Mouse (Mus musculus) ES-Bruce4 (cell line): Measurements from ENCODE around the gene Mbnl1. TPM values are rescaled to one million over a fixed set of nuclear protein-coding genes. Genes with fewer than 3 reads are reported as not detected.

Experiments
- H3K27ac ChIP-seq: 2 replicates; pipeline ENCODE4 v1.5.1; 2012; ENCODE audit warnings: low read length, inconsistent platforms; ENCODE audit not compliant: insufficient read depth
- H3K27me3 ChIP-seq: 2 replicates; pipeline ENCODE4 v1.6.1; 2012; ENCODE audit warnings: mild to moderate bottlenecking, low read length, inconsistent platforms; ENCODE audit not compliant: control insufficient read depth, poor library complexity, insufficient read depth, severe bottlenecking
- H3K36me3 ChIP-seq: 2 replicates; pipeline ENCODE4 v1.6.1; 2012; ENCODE audit warnings: inconsistent platforms, mild to moderate bottlenecking, low read length, moderate library complexity; ENCODE audit not compliant: control insufficient read depth, poor library complexity, insufficient read depth, severe bottlenecking
- H3K4me1 ChIP-seq: one replicate; pipeline ENCODE4 v1.8.1; 2011; ENCODE audit warnings: low read length; ENCODE audit not compliant: control insufficient read depth, insufficient read depth
- H3K4me3 ChIP-seq: 2 replicates; pipeline ENCODE4 v1.5.1; 2011; ENCODE audit warnings: low read depth, mild to moderate bottlenecking, low read length
- H3K9ac ChIP-seq: 2 replicates; pipeline ENCODE4 v1.6.1; 2012; ENCODE audit warnings: low read depth, mild to moderate bottlenecking, inconsistent platforms; ENCODE audit not compliant: poor library complexity, severe bottlenecking
- H3K9me3 ChIP-seq: replicated peaks from 2 replicates; pipeline ENCODE4 v1.6.1; 2012; ENCODE audit warnings: mild to moderate bottlenecking, low read length, inconsistent platforms; ENCODE audit not compliant: control insufficient read depth, poor library complexity, insufficient read depth, severe bottlenecking
- CTCF ChIP-seq: IDR thresholded peaks from one replicate; pipeline ENCODE4 v1.8.1; 2011; ENCODE audit warnings: low read depth, low read length
- EP300 ChIP-seq: IDR thresholded peaks from 2 replicates; pipeline ENCODE4 v1.6.1; 2011; ENCODE audit warnings: low read depth, low read length; ENCODE audit not compliant: insufficient read depth
- POLR2A ChIP-seq: IDR thresholded peaks from one replicate; pipeline ENCODE4 v1.8.1; 2011; ENCODE audit warnings: low read length; ENCODE audit not compliant: insufficient read depth
- polyA plus RNA-seq: library from polyadenylated mRNA; stranded (reverse); fragments of >200 nt; gene quantifications from 2 replicates; pipeline ENCODE4 v1.2.4, GENCODE M21; 2011; ENCODE audit warnings: low read depth; ENCODE audit not compliant: missing spikeins, insufficient read depth, insufficient read length

The Mbnl1 gene
- polyA plus RNA-seq, 1 experiment = 26.6 TPM

GRCm38 (mm10) chr3:60632796-60633466 lies 160.3 kb downstream of the Mbnl1 start:
- Histone ChIP-seq H3K4me1 (no peaks in the 10 kb centered on the region), H3K36me3 (no peaks in the 10 kb centered on the region), H3K27ac (no peak overlapping the region), H3K9ac (no peak overlapping the region), H3K27me3 (no peaks in the 10 kb centered on the region), H3K9me3 (no peaks in the 10 kb centered on the region), H3K4me3 (no peak overlapping the region)
- TF ChIP-seq POLR2A (no peak), CTCF (no peak), EP300 (no peak)

GRCm38 (mm10) chr3:60638530-60638929 lies 165.9 kb downstream of the Mbnl1 start:
- TF ChIP-seq POLR2A = no peak
- TF ChIP-seq EP300 = no peak
- TF ChIP-seq CTCF = no peak
- no peak overlapping the region for H3K9ac ChIP-seq
- H3K4me3 ChIP-seq = no peak overlapping the region
- no peaks in the 10 kb centered on the region; the same call in 1 of the 2 replicates for H3K27me3 ChIP-seq
- no peaks in the 10 kb centered on the region for H3K9me3 ChIP-seq
- no peak overlapping the region for H3K27ac ChIP-seq
- no peaks in the 10 kb centered on the region for H3K4me1 ChIP-seq
- H3K36me3 ChIP-seq = no peaks in the 10 kb centered on the region

GRCm38 (mm10) chr3:60639135-60639534 lies 166.5 kb downstream of the Mbnl1 start:
- Histone ChIP-seq H3K36me3 (no peaks in the 10 kb centered on the region), H3K9me3 (no peaks in the 10 kb centered on the region), H3K4me1 (no peaks in the 10 kb centered on the region), H3K9ac (no peak overlapping the region), H3K27me3 (no peaks in the 10 kb centered on the region; the same call in 1 of the 2 replicates), H3K27ac (no peak overlapping the region), H3K4me3 (no peak overlapping the region)
- TF ChIP-seq EP300 (no peak), POLR2A (no peak), CTCF (no peak)

- no peaks in the 10 kb centered on the region for H3K9me3 ChIP-seq
- H3K4me1 ChIP-seq = no peaks in the 10 kb centered on the region
- H3K36me3 ChIP-seq = no peaks in the 10 kb centered on the region
- H3K27ac ChIP-seq = no peak overlapping the region
- H3K9ac ChIP-seq = no peak overlapping the region
- H3K4me3 ChIP-seq = no peak overlapping the region
- H3K27me3 ChIP-seq = no peaks in the 10 kb centered on the region; the same call in 1 of the 2 replicates
- TF ChIP-seq CTCF = no peak
- no peak for TF ChIP-seq EP300
These were observed 169.6 kb downstream of the Mbnl1 start for GRCm38 (mm10) chr3:60642227-60642626.

- no peaks in the 10 kb centered on the region for H3K4me1 ChIP-seq
- H3K9ac ChIP-seq = no peak overlapping the region
- no peak overlapping the region for H3K27ac ChIP-seq
- no peak overlapping the region for H3K4me3 ChIP-seq
- no peak for TF ChIP-seq CTCF
- TF ChIP-seq EP300 = no peak
- no peak for TF ChIP-seq POLR2A
- no peaks in the 10 kb centered on the region for H3K36me3 ChIP-seq
- no peaks in the 10 kb centered on the region; the same call in 1 of the 2 replicates for H3K27me3 ChIP-seq
- H3K9me3 ChIP-seq = no peaks in the 10 kb centered on the region
These were observed 172.9 kb downstream of the Mbnl1 start for GRCm38 (mm10) chr3:60645531-60645930.

- no peaks in the 10 kb centered on the region for H3K9me3 ChIP-seq
- no peaks in the 10 kb centered on the region for H3K27me3 ChIP-seq
- no peak overlapping the region for H3K9ac ChIP-seq
- no peaks in the 10 kb centered on the region for H3K4me1 ChIP-seq
- H3K4me3 ChIP-seq = no peak overlapping the region
- no peak overlapping the region for H3K27ac ChIP-seq
- TF ChIP-seq CTCF (no peak), EP300 (no peak), POLR2A (no peak)
- no peaks in the 10 kb centered on the region for H3K36me3 ChIP-seq
These were observed 175.7 kb downstream of the Mbnl1 start for GRCm38 (mm10) chr3:60648293-60648692.
